Mouse (Mus musculus): ENCODE measurements at regions not wholly inside any gene's neighbourhood (a gene's known extent, or its start where the extent isn't known, plus 50 kb on each side); places are given as distances from the start of the nearest gene placed in this dataset.

GRCm38 (mm10) chr6:55731301-55731826 is 50.3 kb upstream of the Neurod6 start:
- no peak for ATAC-seq
- Histone ChIP-seq H3K27me3 (replicated peaks; ENCODE audit: control insufficient read depth, insufficient read depth, low read length) (no peaks in the 10 kb centered on the region), H3K9ac (ENCODE audit: low read depth, low read length) (no peak overlapping the region), H3K4me1 (replicated peaks; ENCODE audit: control insufficient read depth, insufficient read depth, low read length) (no peaks in the 10 kb centered on the region), H3K4me3 (ENCODE audit: low read depth, low read length) (no peak overlapping the region), H3K27ac (ENCODE audit: low read depth, low read length) (no peak overlapping the region), H3K36me3 (ENCODE audit: control insufficient read depth, insufficient read depth) (no peaks in the 10 kb centered on the region), H3K4me2 (replicated peaks; ENCODE audit: low read depth) (no peak overlapping the region), H3K9me3 (ENCODE audit: control insufficient read depth) (no peaks in the 10 kb centered on the region)
- 61% methylated on average over 5 of the region's 5 CpGs for WGBS
- no peak for TF ChIP-seq CTCF (IDR thresholded peaks at IDR 0.05; ENCODE audit: low read depth)
